Mouse (Mus musculus): ENCODE measurements around the gene Vmn1r142.
"Not testable (repeated sequence)": the region's sequence is repeated elsewhere in the genome, so short reads cannot be mapped to it uniquely, and the experiment has no call there.

DNA sequence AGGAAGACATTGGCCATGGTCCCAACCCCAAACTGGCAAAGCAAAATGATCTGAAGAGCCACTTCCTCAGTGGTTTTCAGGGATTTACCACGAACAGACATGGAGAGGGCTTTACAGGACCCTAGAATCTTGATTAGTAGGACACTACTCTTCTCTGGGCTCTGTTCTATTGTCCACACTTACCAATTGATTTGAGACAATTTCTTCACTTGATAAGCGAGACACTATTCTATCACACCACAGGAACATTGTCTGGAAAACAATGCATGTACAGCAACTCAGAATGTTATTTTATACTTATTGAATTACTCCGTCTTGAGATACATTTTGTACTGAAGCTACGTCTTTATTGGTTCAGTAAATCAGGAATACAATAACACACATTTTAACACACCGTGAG is 29.2 kb downstream of the Vmn1r142 start, which contains the start of gene Gm10666:
- not testable (repeated sequence) for TF ChIP-seq CTCF, EP300 (IDR thresholded peaks at IDR 0.05; ENCODE audit: low read depth)
